Mouse (Mus musculus): ENCODE measurements around the gene Pecam1. TPM values are rescaled to one million over a fixed set of nuclear protein-coding genes. Genes with fewer than 3 reads are reported as not detected.

The Pecam1 gene
- total and polyA plus RNA-seq, 3 experiments = 18.4 to 22.3 (median 19.2) TPM

- TF ChIP-seq KAT2A (IDR thresholded peaks at IDR 0.05; ENCODE audit: insufficient replicate concordance, low read length) = no peak
Measured at GRCm38 (mm10) chr11:106795679-106796078, 45.3 kb upstream of the Pecam1 start (continued).

GRCm38 (mm10) chr11:106793846-106794245 lies 43.4 kb upstream of the Pecam1 start:
- Histone ChIP-seq H3K4me2 (ENCODE audit: insufficient read depth, low read depth, poor library complexity, severe bottlenecking) (no peak overlapping the region), H3K79me2 (replicated peaks; ENCODE audit: control insufficient read depth, extremely low read depth, insufficient read depth, poor library complexity, severe bottlenecking) (peaks cover 6% of the 10 kb centered on the region), H3K9ac (ENCODE audit: insufficient read depth, low read depth) (no peak overlapping the region), H3K27ac (ENCODE audit: insufficient read depth, low read depth) (no peak overlapping the region), H3K4me1 (ENCODE audit: control insufficient read depth in 1 of 2, insufficient read depth in 2 of 2) (peaks cover 0 to 21% of the 10 kb centered on the region in 2 experiments; a peak in 1 of 4 replicates), H3K4me3 (replicated peaks in 1 of 3; ENCODE audit: low read depth in 2 of 3, low read length in 2 of 3, poor library complexity in 1 of 3) (no peak overlapping the region), H3K27me3 (replicated peaks) (no peaks in the 10 kb centered on the region), H3K9me3 (replicated peaks; ENCODE audit: low read length) (peaks cover 6% of the 10 kb centered on the region), H3K36me3 (replicated peaks in 1 of 2; ENCODE audit: control insufficient read depth in 1 of 2, insufficient read depth in 1 of 2, low read length in 1 of 2) (peaks cover 37 to 72% of the 10 kb centered on the region in 2 experiments)
- peak; percentile 42 for DNase-seq (ENCODE audit: extremely low read depth)
- TF ChIP-seq SMC3 (IDR thresholded peaks at IDR 0.05; ENCODE audit: low read depth, low read length) (peak; percentile 61), MAZ (IDR thresholded peaks at IDR 0.05; ENCODE audit: low read depth, low read length) (no peak), MAFK (IDR thresholded peaks at IDR 0.05; ENCODE audit: insufficient replicate concordance, low read length) (no peak), E2F4 (IDR thresholded peaks at IDR 0.05; ENCODE audit: insufficient replicate concordance, low read depth, low read length) (no peak), RAD21 (IDR thresholded peaks at IDR 0.05; ENCODE audit: low read depth, low read length) (peak; percentile 25), GABPA (IDR thresholded peaks at IDR 0.05; ENCODE audit: insufficient replicate concordance, low read depth, low read length) (no peak), CTCF (conservative IDR thresholded peaks at IDR 0.05 in 1 of 2, IDR thresholded peaks at IDR 0.05 in 1 of 2; ENCODE audit: low read depth in 2 of 2, low read length in 2 of 2) (peak; percentile 22 to 62; a peak in 2 of 4 replicates), USF1 (IDR thresholded peaks at IDR 0.05; ENCODE audit: low read depth, low read length) (no peak), CHD1 (IDR thresholded peaks at IDR 0.05; ENCODE audit: low read depth, low read length) (no peak)
- in situ Hi-C loops (cut with MboI; ENCODE audit: low pct_ligation_motif_present, low pct_unique_long_range_greater_than_20kb, low sequenced_read_pairs) (no loop called here), dilution Hi-C loops (cut with MboI; ENCODE audit: extremely low pct_ligation_motif_present, extremely low pct_unique_long_range_greater_than_20kb, low sequenced_read_pairs) (no loop called here)

- H3K36me3 ChIP-seq (replicated peaks in 1 of 2; ENCODE audit: control insufficient read depth in 1 of 2, insufficient read depth in 1 of 2, low read length in 1 of 2) = peaks cover 31 to 61% of the 10 kb centered on the region in 2 experiments
Measured at GRCm38 (mm10) chr11:106789649-106790048, 39.2 kb upstream of the Pecam1 start.

More at GRCm38 (mm10) chr11:106789649-106790048, 39.2 kb upstream of the Pecam1 start:
- DNase-seq (ENCODE audit: extremely low read depth) = peak; percentile 54
- in situ Hi-C loops (cut with MboI; ENCODE audit: low pct_ligation_motif_present, low pct_unique_long_range_greater_than_20kb, low sequenced_read_pairs) (no loop called here), dilution Hi-C loops (cut with MboI; ENCODE audit: extremely low pct_ligation_motif_present, extremely low pct_unique_long_range_greater_than_20kb, low sequenced_read_pairs) (no loop called here)
- H3K79me2 ChIP-seq (replicated peaks; ENCODE audit: control insufficient read depth, extremely low read depth, insufficient read depth, poor library complexity, severe bottlenecking) = peaks cover 42% of the 10 kb centered on the region
- no peaks in the 10 kb centered on the region for H3K27me3 ChIP-seq (replicated peaks)
- H3K4me3 ChIP-seq (replicated peaks in 1 of 3; ENCODE audit: low read depth in 2 of 3, low read length in 2 of 3, poor library complexity in 1 of 3) = peak overlapping the region; percentile 80 to 96 (median 81)
- H3K27ac ChIP-seq (ENCODE audit: insufficient read depth, low read depth) = no peak overlapping the region; the same call in 1 of the 2 replicates
- H3K9ac ChIP-seq (ENCODE audit: insufficient read depth, low read depth) = peak overlapping the region; percentile 84
- peak overlapping the region; percentile 93 for H3K4me2 ChIP-seq (ENCODE audit: insufficient read depth, low read depth, poor library complexity, severe bottlenecking)
- TF ChIP-seq USF2 (conservative IDR thresholded peaks at IDR 0.05; ENCODE audit: low read depth, low read length) = no peak
- TF ChIP-seq PAX5 (IDR thresholded peaks at IDR 0.05; ENCODE audit: low read length) = no peak
- TF ChIP-seq EP300 (IDR thresholded peaks at IDR 0.05; ENCODE audit: low read length) = no peak
- no peak for TF ChIP-seq ZNF384 (IDR thresholded peaks at IDR 0.05; ENCODE audit: low read depth, low read length)
- no peak for TF ChIP-seq POLR2A (IDR thresholded peaks at IDR 0.05; ENCODE audit: low read depth, low read length)
- no peak for TF ChIP-seq HCFC1 (IDR thresholded peaks at IDR 0.05; ENCODE audit: low read depth, low read length)
- no peak for TF ChIP-seq MAZ (IDR thresholded peaks at IDR 0.05; ENCODE audit: low read depth, low read length)
- no peak for TF ChIP-seq CHD2 (IDR thresholded peaks at IDR 0.05; ENCODE audit: low read length)
- TF ChIP-seq RCOR1 (conservative IDR thresholded peaks at IDR 0.05; ENCODE audit: low read depth, low read length) = no peak
- no peak for TF ChIP-seq RAD21 (IDR thresholded peaks at IDR 0.05; ENCODE audit: low read depth, low read length)
- TF ChIP-seq MYC (IDR thresholded peaks at IDR 0.05; ENCODE audit: low read depth, low read length) = no peak
- no peak for TF ChIP-seq CTCF (conservative IDR thresholded peaks at IDR 0.05 in 1 of 2, IDR thresholded peaks at IDR 0.05 in 1 of 2; ENCODE audit: low read depth in 2 of 2, low read length in 2 of 2)
- no peak for TF ChIP-seq JUND (conservative IDR thresholded peaks at IDR 0.05; ENCODE audit: low read depth, low read length)
- no peak for TF ChIP-seq TCF12 (IDR thresholded peaks at IDR 0.05; ENCODE audit: low read depth, low read length)
- no peak for TF ChIP-seq ETS1 (conservative IDR thresholded peaks at IDR 0.05; ENCODE audit: low read depth, low read length)
- TF ChIP-seq GABPA (IDR thresholded peaks at IDR 0.05; ENCODE audit: insufficient replicate concordance, low read depth, low read length) = no peak
- no peaks in the 10 kb centered on the region for H3K9me3 ChIP-seq (replicated peaks; ENCODE audit: low read length)
- H3K4me1 ChIP-seq (ENCODE audit: control insufficient read depth in 1 of 2, insufficient read depth in 2 of 2) = peaks cover 0 to 39% of the 10 kb centered on the region in 2 experiments; a peak in 2 of 4 replicates

All from CH12.LX (cell line).